Mouse (Mus musculus) left cerebral cortex, postnatal 14 days (tissue): ENCODE results near the gene Cdipt. TPM values are rescaled to one million over a fixed set of nuclear protein-coding genes. Genes with fewer than 3 reads are reported as not detected.
A peak's percentile ranks its signal among the peaks of the same experiment; 100 is the strongest.

ENCODE experiments used
- DNase-seq, 2 experiments: peaks; one replicate each; pipeline ENCODE4 v3.0.0; 2021 to 2022; ENCODE audit warnings: low spot score in 2 of 2, mixed read lengths in 1 of 2
- intact Hi-C: fragments of 180-260 bp; cut with DNase I; formaldehyde crosslinking; loops from one replicate; pipeline ENCODE4 v1.15.1; 2025
- total RNA-seq, 2 experiments: library from RNA; stranded (reverse); gene quantifications; 2 replicates each; pipeline ENCODE4 v1.2.3; 2021

Gene Cdipt
- total RNA-seq, 2 experiments from 2014 or later, result 187 to 196 TPM

- intact Hi-C loops, result no loop called here
- DNase-seq, result peak; percentile 58 to 61
Observed at GRCm38 (mm10) chr7:127008239-127009019, 32.7 kb downstream of the Cdipt start.

GRCm38 (mm10) chr7:127009307-127010085 lies 33.8 kb downstream of the Cdipt start:
- intact Hi-C loops, result no loop called here
- no peak for DNase-seq

GRCm38 (mm10) chr7:127011051-127011450 lies 35.3 kb downstream of the Cdipt start:
- intact Hi-C loops, result no loop called here
- DNase-seq, result no peak

GRCm38 (mm10) chr7:127011717-127012116 lies 36.0 kb downstream of the Cdipt start:
- DNase-seq, result no peak
- intact Hi-C loops, result no loop called here

GRCm38 (mm10) chr7:127012374-127012773 lies 36.7 kb downstream of the Cdipt start:
- no peak for DNase-seq
- intact Hi-C loops, result no loop called here

GRCm38 (mm10) chr7:127012845-127013244 lies 37.1 kb downstream of the Cdipt start:
- intact Hi-C loops, result no loop called here
- DNase-seq, result no peak

GRCm38 (mm10) chr7:127013385-127013784 lies 37.7 kb downstream of the Cdipt start:
- intact Hi-C loops, result no loop called here
- DNase-seq, result no peak

GRCm38 (mm10) chr7:127014320-127014719 lies 38.6 kb downstream of the Cdipt start, which contains the start of gene Mvp:
Mvp (minus strand) TSS chr7:127014621.
- DNase-seq, result no peak
- intact Hi-C loops, result no loop called here

GRCm38 (mm10) chr7:127014993-127015392 lies 39.3 kb downstream of the Cdipt start:
- intact Hi-C loops, result loop anchor here (5.0 kb wide), 2 partner anchors 38 to 68 kb away; partner anchors contain the start of genes Asphd1, Cdipt and Cdiptos
- no peak for DNase-seq

- intact Hi-C loops, result loop anchor here (2.0 to 5.0 kb wide), 3 partner anchors 39 to 89 kb away; partner anchors contain the start of genes Asphd1, Cdipt and Cdiptos
- no peak for DNase-seq
Observed at GRCm38 (mm10) chr7:127016081-127016480, 40.4 kb downstream of the Cdipt start.

GRCm38 (mm10) chr7:127016481-127016485 lies 40.6 kb downstream of the Cdipt start, which contains the start of gene Pagr1b:
Pagr1b (minus strand) TSS chr7:127016484.
- intact Hi-C loops, result loop anchor here (2.0 to 5.0 kb wide), 3 partner anchors 39 to 89 kb away; partner anchors contain the start of genes Asphd1, Cdipt and Cdiptos
- no peak for DNase-seq

- intact Hi-C loops, result loop anchor here (2.0 to 5.0 kb wide), 3 partner anchors 39 to 88 kb away; partner anchors contain the start of genes Asphd1, Cdipt and Cdiptos
- no peak for DNase-seq
Observed at GRCm38 (mm10) chr7:127016486-127016938, 40.8 kb downstream of the Cdipt start.

GRCm38 (mm10) chr7:127016971-127017949 lies 41.5 kb downstream of the Cdipt start, which contains the start of gene Pagr1a:
Pagr1a (minus strand) TSS chr7:127017352.
- intact Hi-C loops, result loop anchor here (2.0 to 5.0 kb wide), 3 partner anchors 40 to 88 kb away; partner anchors contain the start of genes Asphd1, Cdipt and Cdiptos
- DNase-seq, result peak; percentile 99

- DNase-seq, result no peak
- intact Hi-C loops, result loop anchor here (2.0 to 5.0 kb wide), 3 partner anchors 41 to 87 kb away; partner anchors contain the start of genes Asphd1, Cdipt and Cdiptos
Observed at GRCm38 (mm10) chr7:127017950-127018345, 42.2 kb downstream of the Cdipt start.

GRCm38 (mm10) chr7:127018416-127019305 lies 42.9 kb downstream of the Cdipt start:
- intact Hi-C loops, result loop anchor here (5.0 kb wide), 2 partner anchors 41 to 71 kb away; partner anchors contain the start of genes Asphd1, Cdipt and Cdiptos

GRCm38 (mm10) chr7:127019306-127019960 lies 43.7 kb downstream of the Cdipt start:
- intact Hi-C loops, result loop anchor here (5.0 kb wide), 2 partner anchors 42 to 72 kb away; partner anchors contain the start of genes Asphd1, Cdipt and Cdiptos
- DNase-seq, result no peak

More at GRCm38 (mm10) chr7:127018416-127019305, 42.9 kb downstream of the Cdipt start:
- no peak for DNase-seq

GRCm38 (mm10) chr7:127020031-127020430 lies 44.3 kb downstream of the Cdipt start:
- no peak for DNase-seq

More at GRCm38 (mm10) chr7:127020031-127020430, 44.3 kb downstream of the Cdipt start:
- intact Hi-C loops, result no loop called here
